Mouse (Mus musculus) brain, embryonic 14.5 days (tissue): ENCODE data around the gene Araf. TPM values are rescaled to one million over a fixed set of nuclear protein-coding genes. Genes with fewer than 3 reads are reported as not detected.

Experiments used
- DNase-seq: peaks from one replicate; pipeline ENCODE4 v3.0.0-alpha.2; 2011; ENCODE audit warnings: low read depth
- CTCF ChIP-seq: fragments of 200-500 bp; IDR thresholded peaks from 2 replicates; pipeline ENCODE4 v1.5.1; 2012; ENCODE audit warnings: inconsistent platforms, mild to moderate bottlenecking, moderate library complexity, borderline replicate concordance; ENCODE audit not compliant: insufficient read depth, insufficient read length; ENCODE audit errors: extremely low read depth
- POLR2A ChIP-seq: fragments of 200-500 bp; IDR thresholded peaks from 2 replicates; pipeline ENCODE4 v1.6.1; 2012; ENCODE audit warnings: mild to moderate bottlenecking, inconsistent platforms, borderline replicate concordance; ENCODE audit not compliant: poor library complexity, insufficient read depth, insufficient read length, severe bottlenecking; ENCODE audit errors: extremely low read depth
- polyA plus RNA-seq: library from polyadenylated mRNA; depleted of rRNA; stranded (reverse); fragments of >200 nt; gene quantifications from 2 replicates; pipeline ENCODE4 v1.2.3, GENCODE M21; 2012

Gene Araf
- polyA plus RNA-seq, 1 experiment = 229 TPM

DNA sequence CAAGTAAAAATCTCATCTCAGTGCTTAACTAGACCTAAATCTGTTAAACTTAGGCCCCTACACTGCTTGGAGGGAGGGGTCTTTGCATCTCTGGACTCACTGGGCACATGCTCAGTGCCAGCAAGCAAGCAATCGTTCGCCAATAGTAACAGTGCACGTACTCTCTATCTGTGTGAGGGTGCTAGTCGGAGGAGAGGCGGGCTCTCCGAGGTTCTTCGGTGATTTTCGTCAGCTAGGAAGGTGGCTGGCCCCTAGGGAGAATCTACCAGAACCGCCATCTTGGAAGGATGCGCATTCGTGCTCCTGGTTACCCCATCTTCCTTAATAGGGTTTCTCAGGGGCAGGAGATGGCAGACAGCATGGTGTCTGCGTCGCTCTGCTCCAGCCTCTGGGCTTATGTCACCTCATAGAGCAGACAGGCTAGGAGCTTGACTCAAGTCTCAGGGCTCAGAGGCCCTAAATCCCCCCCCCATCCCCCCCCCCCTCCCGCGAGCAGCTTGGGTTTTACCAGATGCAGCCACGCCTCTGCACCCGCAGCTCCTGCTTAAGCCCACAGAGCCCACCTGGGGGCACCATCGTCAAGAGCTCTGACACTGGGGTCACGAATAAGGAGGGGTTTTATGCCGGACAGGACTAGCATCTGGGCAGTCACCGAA is 655 bp downstream of the Araf start:
- 0 out of 2 replicates have a peak, but pooled peaks have one; percentile 8 for TF ChIP-seq CTCF
- no peak for TF ChIP-seq POLR2A
- DNase-seq = peak; percentile 97

DNA sequence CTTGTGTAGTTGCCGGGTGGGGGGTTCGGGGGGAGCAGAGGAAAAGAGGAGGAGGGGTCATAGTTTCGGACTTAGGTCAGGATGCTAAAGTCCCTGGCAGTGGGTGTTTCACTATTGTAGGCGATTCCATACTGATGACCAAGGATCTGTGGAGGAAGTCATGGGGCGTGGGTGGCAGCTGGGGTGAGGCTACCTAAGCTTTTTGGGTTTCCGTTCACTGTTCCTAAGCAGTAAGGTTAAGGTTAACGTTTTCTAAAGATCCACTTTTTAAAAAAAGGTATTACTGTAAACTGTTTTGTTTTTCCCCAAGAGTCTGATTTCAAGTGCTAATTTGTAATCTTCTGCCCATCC is 1.2 kb downstream of the Araf start:
- DNase-seq = no peak
- TF ChIP-seq POLR2A = no peak
- TF ChIP-seq CTCF = no peak

DNA sequence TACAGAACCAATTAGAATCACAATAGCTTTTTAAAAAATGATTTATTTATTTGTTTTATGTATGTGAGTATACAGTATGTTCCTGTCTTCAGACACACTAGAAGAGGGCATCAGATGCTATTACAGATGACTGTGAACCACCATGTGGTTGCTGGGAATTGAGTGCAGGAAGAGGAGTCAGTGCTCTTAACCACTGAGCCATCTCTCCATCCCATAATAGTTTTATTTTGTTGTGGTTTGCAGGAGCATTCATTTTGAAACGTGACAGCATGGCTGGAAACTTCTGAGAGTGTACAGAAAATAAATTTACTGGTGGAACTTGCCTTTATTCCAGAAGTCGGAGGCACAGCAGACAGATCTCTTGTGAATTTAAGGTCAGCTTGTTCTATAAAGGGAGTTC is 3.8 kb downstream of the Araf start:
- DNase-seq = no peak
- TF ChIP-seq POLR2A (no peak), CTCF (no peak)

DNA sequence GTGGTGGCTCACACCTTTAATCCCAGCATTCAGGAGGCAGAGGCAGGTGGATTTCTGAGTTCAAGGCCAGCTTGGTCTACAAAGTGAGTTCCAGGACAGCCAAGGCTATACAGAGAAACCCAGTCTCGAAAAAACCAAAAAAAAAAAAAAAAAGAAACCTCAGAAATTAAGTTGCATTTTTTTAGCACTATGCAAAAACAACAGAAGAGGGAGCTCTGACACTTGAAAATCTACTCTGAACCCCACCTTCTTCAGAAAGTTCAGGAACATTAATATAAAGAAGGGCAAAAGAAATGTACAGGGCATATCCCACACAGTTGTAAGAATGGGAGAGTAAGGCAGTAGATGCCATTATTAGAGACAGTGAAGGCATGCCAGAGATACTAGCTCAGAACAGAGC is 6.7 kb downstream of the Araf start:
- peak; percentile 9 for DNase-seq

DNA sequence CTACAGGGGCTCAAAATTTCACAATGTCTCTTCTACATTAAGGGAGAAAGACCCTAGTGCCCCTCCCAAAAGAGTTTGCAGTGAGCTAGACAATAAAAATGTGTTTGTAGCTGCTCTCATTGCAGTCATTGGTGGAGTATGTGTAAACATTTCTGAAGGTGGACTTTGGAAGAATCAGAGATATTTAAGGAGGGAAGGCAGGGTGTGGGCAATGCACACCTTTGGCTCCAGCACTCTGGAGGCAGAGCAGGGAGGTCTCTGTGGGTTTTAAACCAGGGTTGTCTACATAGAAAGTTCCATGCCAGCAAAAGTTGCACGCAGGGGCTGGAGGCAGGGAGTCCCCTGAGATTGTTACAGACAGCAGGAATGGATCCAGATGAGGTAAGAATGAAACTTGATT is 8.7 kb downstream of the Araf start:
- no peak for TF ChIP-seq POLR2A
- TF ChIP-seq CTCF = no peak

DNA sequence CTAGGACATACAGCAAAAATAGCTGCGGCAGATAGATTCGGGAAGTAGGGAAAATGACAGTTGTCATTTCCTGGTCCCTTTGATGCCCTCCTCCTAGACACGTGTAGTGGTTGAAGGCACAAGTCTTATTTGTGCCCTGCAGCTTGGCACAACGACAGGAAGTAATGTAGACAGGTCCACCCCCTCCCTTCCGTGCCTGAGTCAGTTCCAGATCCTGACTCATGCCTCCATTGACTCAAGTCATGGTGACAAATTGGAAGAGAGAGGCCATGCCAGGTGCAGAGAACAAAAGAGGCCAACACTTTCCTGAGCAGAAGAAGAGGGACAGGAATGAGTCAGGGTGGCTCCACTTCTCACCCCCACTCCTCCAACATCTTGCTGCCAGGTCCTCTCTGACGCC is 19.4 kb downstream of the Araf start:
- DNase-seq = peak; percentile 12
- TF ChIP-seq POLR2A (no peak), CTCF (no peak)

More for the DNA sequence above, 8.7 kb downstream of the Araf start:
- DNase-seq = no peak

DNA sequence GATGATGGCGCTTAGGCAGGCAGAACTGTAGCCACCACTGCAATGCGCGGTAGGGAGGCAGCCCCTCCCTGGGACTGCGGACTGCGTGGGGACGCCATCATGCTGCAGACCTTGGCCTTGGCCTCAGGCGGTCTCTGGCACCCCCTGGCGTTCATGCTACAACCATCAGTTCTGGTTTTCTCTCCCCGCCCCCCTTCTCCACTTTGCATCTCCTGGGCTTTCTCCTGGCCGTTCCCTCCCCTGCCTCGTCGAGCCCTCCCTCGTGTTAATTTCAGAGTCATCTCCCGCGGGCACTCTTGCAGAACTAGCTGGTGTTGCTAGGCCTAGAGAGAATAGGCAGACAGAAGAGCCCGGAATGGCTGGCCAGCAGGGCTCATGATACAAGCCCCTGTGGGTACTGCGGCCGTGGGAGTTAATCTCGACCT is 21.6 kb downstream of the Araf start:
- DNase-seq = peak; percentile 87
- TF ChIP-seq POLR2A = no peak
- peak; percentile 68 for TF ChIP-seq CTCF

DNA sequence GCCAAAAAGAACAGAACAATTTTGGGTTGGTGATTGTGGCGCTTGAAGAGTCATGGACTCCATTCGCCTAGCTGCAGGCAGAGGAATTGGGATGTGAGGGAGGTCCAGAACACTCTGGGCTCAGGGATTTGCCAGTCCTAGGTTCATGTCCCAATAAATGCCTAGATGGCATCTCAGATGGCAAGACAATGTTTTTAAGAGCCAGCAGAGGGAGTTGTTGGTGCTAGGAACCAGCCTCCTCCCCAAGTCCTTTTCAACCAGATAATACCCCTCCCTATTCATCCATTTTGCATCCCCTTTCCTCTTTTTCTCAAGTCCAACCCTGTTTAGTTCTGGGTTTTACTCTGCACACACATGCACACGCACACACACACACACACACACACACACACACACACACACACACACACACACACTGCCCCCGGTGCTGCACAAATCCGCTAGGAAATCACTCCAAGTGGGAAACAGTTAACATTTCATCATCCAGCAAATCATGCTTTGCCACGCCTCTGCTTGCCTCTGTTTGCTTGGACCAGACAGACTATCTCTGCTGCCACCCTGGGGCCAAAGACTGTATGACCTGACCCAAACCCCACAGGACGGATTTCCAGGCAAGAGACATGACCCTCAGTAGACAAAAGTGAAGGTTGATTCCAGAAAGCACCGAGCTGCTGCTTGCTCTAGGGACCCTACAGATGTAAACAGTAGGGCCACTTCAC is 22.3 kb downstream of the Araf start:
- TF ChIP-seq POLR2A (no peak), CTCF (peak; percentile 45; the same call in 1 of the 2 replicates)
- peak; percentile 59 for DNase-seq

DNA sequence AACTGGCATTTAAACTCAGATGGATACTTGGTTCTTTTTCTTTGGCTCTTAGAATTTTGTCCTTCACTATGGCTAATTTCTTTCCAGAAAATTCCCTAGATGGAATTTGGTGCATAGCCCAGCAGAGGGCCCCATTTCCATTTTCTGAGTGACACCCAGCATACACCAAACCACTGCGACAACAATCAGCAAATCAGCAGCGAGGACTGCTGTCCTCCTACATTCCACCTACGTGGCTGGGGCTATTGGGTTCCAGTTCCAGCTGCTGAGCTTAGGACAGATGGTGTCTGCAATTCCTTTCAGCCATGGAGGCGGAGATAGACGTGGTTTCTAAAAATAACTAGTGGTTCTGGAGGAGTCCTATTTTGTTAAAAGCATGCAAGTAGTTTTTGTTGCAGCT is 31.3 kb downstream of the Araf start:
- DNase-seq = peak; percentile 56

DNA sequence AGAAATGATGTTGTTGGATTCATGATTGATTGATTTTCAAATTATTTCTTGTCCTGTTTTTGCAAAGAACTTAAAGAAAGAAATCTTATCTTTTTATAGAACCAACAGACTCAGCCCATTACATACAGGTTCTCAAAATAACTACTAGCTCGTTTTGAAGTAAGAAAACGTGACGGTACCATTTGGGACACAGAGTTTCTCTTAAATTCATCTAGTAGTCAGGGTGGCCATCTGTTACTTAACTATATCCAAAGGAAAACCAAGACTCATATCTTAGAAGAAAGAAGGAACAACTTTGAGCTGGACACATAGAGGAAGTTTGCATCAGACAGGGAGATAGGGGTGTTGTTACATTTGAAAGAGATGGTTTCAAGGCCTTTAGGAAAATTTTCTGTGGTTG is 49.6 kb downstream of the Araf start:
- no peak for DNase-seq
- TF ChIP-seq CTCF (no peak), POLR2A (no peak)

More for the DNA sequence above, 31.3 kb downstream of the Araf start:
- TF ChIP-seq POLR2A = no peak
- peak; percentile 19; the same call in 1 of the 2 replicates for TF ChIP-seq CTCF

DNA sequence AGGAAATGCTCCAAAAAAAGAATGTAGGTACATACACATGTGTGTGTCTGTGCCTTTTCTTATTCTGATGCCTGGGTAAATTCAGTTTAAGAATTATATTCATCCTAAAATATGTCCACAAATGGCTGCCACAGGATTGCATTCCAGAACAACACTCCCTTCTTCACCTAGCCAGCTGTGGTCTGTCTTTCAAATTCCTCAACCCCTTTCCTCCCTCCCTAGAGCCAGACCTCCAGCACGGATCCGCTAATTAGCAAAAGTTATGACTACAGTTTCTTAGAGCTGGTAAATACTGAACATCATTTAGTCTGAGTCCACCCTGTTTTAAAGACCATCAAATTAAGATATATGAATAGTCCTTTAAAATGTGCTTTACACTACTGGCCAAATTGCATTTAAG is 50.2 kb downstream of the Araf start:
- DNase-seq = no peak
- no peak for TF ChIP-seq CTCF
- no peak for TF ChIP-seq POLR2A
